Mouse (Mus musculus) lung, adult 2 months (tissue): ENCODE measurements around the gene Scml4.

ENCODE experiments used
- CTCF ChIP-seq: fragments of 200-500 bp; IDR thresholded peaks from 2 replicates; pipeline ENCODE4 v1.5.1; 2011; ENCODE audit warnings: mild to moderate bottlenecking, low read length, control low read depth; ENCODE audit not compliant: insufficient read depth
- POLR2A ChIP-seq: fragments of 200-500 bp; IDR thresholded peaks from 2 replicates; pipeline ENCODE4 v1.6.1; 2011; ENCODE audit warnings: low read depth, mild to moderate bottlenecking, control low read depth, low read length, borderline replicate concordance; ENCODE audit errors: extremely low read depth

DNA sequence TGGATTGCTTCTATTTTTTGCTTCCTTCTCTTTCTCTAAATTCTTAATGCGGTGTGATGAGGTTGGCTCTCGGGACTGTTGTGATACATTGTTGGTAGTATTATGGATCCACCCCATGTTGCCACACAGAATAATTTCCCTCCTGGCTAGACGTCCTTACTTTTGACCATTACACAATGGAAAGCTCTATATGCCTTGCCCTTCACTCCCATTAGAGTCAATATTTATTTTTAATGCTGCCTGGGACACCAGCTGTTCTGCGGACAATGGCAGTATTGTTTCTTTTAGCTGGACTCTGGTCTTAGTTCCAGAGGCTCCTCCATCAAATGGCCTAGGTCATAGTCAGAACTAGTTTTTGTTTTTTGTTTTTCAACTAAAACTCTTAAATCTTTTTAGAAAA, 32.1 kb downstream of the Scml4 start:
- TF ChIP-seq POLR2A (no peak), CTCF (no peak)
